Mouse (Mus musculus): ENCODE data around the gene Rapgef2. TPM values are rescaled to one million over a fixed set of nuclear protein-coding genes. Genes with fewer than 3 reads are reported as not detected.

Rapgef2 gene
- polyA plus RNA-seq, 1 experiment from 2014 or later, result 7.5 TPM

DNA sequence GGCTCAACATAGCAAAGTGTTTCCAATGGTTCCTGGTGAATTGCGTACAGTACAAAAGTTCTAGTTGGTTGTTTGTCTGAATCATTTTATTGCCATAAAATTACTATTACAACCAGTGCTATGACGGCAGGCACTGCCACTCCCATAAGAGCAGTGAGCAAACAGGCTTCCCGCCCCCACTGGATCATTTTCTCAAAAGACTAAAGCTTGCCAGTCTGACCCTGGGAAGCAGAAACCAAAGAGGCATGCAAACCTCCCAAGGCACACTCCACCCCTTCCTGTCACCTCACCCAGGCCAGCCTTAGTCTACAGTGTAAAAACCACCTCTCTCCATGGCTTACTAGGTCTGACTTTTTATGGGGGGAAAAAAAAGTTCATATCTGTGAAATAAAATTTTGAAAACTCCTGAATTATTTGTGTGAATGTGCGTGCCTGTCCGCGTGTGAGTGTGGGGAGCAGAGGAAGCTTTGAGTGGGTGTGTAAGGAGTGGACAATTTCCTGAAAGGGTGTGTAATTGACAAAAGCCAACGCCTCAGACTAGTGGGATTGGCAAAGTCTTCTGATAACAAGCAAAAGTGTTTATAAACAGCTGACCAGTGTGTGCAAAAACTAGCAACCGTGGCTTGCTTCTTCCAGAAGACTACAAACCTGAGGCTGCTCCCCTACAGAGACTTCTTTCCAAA is 92.1 kb downstream of the Rapgef2 start:
- Histone ChIP-seq H3K36me3 (ENCODE audit: control insufficient read depth, insufficient read depth, low read length) (no peaks in the 10 kb centered on the region), H3K4me3 (ENCODE audit: low read depth, low read length) (no peak overlapping the region), H3K27me3 (ENCODE audit: control insufficient read depth, insufficient read depth, low read length) (no peaks in the 10 kb centered on the region), H3K4me2 (ENCODE audit: low read depth) (no peak overlapping the region), H3K4me1 (ENCODE audit: control insufficient read depth, insufficient read depth, low read length) (no peaks in the 10 kb centered on the region; the same call in 1 of the 2 replicates), H3K27ac (ENCODE audit: low read depth, low read length) (no peak overlapping the region), H3K9me3 (ENCODE audit: control insufficient read depth, low read length) (no peaks in the 10 kb centered on the region), H3K9ac (ENCODE audit: low read length) (no peak overlapping the region)
- 83% methylated on average over 8 of the region's 8 CpGs for WGBS
- no peak for ATAC-seq (ENCODE audit: insufficient read depth, low FRiP score, low TSS enrichment)
- DNase-seq (ENCODE audit: low spot score), result no peak

GRCm38 (mm10) chr3:79193001-79193400 is 93.3 kb downstream of the Rapgef2 start:
- no peak overlapping the region for H3K9ac ChIP-seq (ENCODE audit: low read length)
- no peak overlapping the region for H3K27ac ChIP-seq (ENCODE audit: low read depth, low read length)
- no peaks in the 10 kb centered on the region for H3K27me3 ChIP-seq (ENCODE audit: control insufficient read depth, insufficient read depth, low read length)
- no peak overlapping the region for H3K4me2 ChIP-seq (ENCODE audit: low read depth)
- 74% methylated on average over 4 of the region's 4 CpGs for WGBS
- no peaks in the 10 kb centered on the region for H3K36me3 ChIP-seq (ENCODE audit: control insufficient read depth, insufficient read depth, low read length)
- no peak for DNase-seq (ENCODE audit: low spot score)
- H3K9me3 ChIP-seq (ENCODE audit: control insufficient read depth, low read length), result no peaks in the 10 kb centered on the region
- H3K4me1 ChIP-seq (ENCODE audit: control insufficient read depth, insufficient read depth, low read length), result no peaks in the 10 kb centered on the region
- ATAC-seq (ENCODE audit: insufficient read depth, low FRiP score, low TSS enrichment), result no peak
- H3K4me3 ChIP-seq (ENCODE audit: low read depth, low read length), result no peak overlapping the region

- Histone ChIP-seq H3K36me3 (ENCODE audit: control insufficient read depth, insufficient read depth, low read length) (no peaks in the 10 kb centered on the region), H3K27ac (ENCODE audit: low read depth, low read length) (no peak overlapping the region), H3K9me3 (ENCODE audit: control insufficient read depth, low read length) (no peaks in the 10 kb centered on the region), H3K9ac (ENCODE audit: low read length) (no peak overlapping the region), H3K4me3 (ENCODE audit: low read depth, low read length) (no peak overlapping the region), H3K27me3 (ENCODE audit: control insufficient read depth, insufficient read depth, low read length) (no peaks in the 10 kb centered on the region), H3K4me2 (ENCODE audit: low read depth) (no peak overlapping the region), H3K4me1 (ENCODE audit: control insufficient read depth, insufficient read depth, low read length) (no peaks in the 10 kb centered on the region)
- ATAC-seq (ENCODE audit: insufficient read depth, low FRiP score, low TSS enrichment) (no peak), DNase-seq (ENCODE audit: low spot score) (no peak)
- WGBS, result 86% methylated on average over 9 of the region's 9 CpGs
These were observed 94.3 kb downstream of the Rapgef2 start for GRCm38 (mm10) chr3:79191981-79192380.

- Histone ChIP-seq H3K4me1 (ENCODE audit: control insufficient read depth, insufficient read depth, low read length) (no peaks in the 10 kb centered on the region), H3K27me3 (ENCODE audit: control insufficient read depth, insufficient read depth, low read length) (no peaks in the 10 kb centered on the region), H3K4me2 (ENCODE audit: low read depth) (no peak overlapping the region), H3K9me3 (ENCODE audit: control insufficient read depth, low read length) (no peaks in the 10 kb centered on the region), H3K4me3 (ENCODE audit: low read depth, low read length) (no peak overlapping the region), H3K9ac (ENCODE audit: low read length) (no peak overlapping the region), H3K36me3 (ENCODE audit: control insufficient read depth, insufficient read depth, low read length) (no peaks in the 10 kb centered on the region), H3K27ac (ENCODE audit: low read depth, low read length) (no peak overlapping the region)
- no peak for DNase-seq (ENCODE audit: low spot score)
- no peak for ATAC-seq (ENCODE audit: insufficient read depth, low FRiP score, low TSS enrichment)
- 90% methylated on average over 11 of the region's 11 CpGs for WGBS
These were observed 94.8 kb downstream of the Rapgef2 start for GRCm38 (mm10) chr3:79191471-79191870.

- Histone ChIP-seq H3K27ac (ENCODE audit: low read depth, low read length) (no peak overlapping the region), H3K4me2 (ENCODE audit: low read depth) (no peak overlapping the region), H3K27me3 (ENCODE audit: control insufficient read depth, insufficient read depth, low read length) (no peaks in the 10 kb centered on the region), H3K9me3 (ENCODE audit: control insufficient read depth, low read length) (no peaks in the 10 kb centered on the region), H3K4me3 (ENCODE audit: low read depth, low read length) (no peak overlapping the region), H3K9ac (ENCODE audit: low read length) (no peak overlapping the region), H3K36me3 (ENCODE audit: control insufficient read depth, insufficient read depth, low read length) (no peaks in the 10 kb centered on the region), H3K4me1 (ENCODE audit: control insufficient read depth, insufficient read depth, low read length) (no peaks in the 10 kb centered on the region)
- no peak for ATAC-seq (ENCODE audit: insufficient read depth, low FRiP score, low TSS enrichment)
- 87% methylated on average over 3 of the region's 3 CpGs for WGBS
- no peak for DNase-seq (ENCODE audit: low spot score)
These were observed 95.9 kb downstream of the Rapgef2 start for GRCm38 (mm10) chr3:79190377-79190776.

DNA sequence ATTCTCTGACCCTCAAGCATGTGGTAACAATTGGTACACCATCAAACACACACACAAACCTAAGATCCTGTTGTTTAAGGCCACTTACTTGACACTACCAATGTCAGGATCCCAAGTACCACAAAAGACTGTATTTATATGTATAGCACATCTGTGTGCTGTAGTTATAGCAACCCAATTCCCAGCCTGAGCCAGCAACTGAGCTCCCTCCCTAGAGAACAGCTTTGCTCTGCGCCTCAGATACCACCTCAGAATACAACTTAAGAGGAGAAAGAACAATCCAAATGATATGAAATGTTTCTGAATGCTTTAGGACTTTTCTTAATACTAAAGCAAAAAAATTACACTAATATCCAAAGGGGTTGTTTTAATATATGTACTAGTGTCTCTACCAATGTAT is 98.4 kb downstream of the Rapgef2 start:
- Histone ChIP-seq H3K9me3 (ENCODE audit: control insufficient read depth, low read length) (no peaks in the 10 kb centered on the region), H3K4me3 (ENCODE audit: low read depth, low read length) (no peak overlapping the region), H3K9ac (ENCODE audit: low read length) (no peak overlapping the region), H3K27ac (ENCODE audit: low read depth, low read length) (no peak overlapping the region), H3K4me2 (ENCODE audit: low read depth) (no peak overlapping the region), H3K4me1 (ENCODE audit: control insufficient read depth, insufficient read depth, low read length) (no peaks in the 10 kb centered on the region), H3K36me3 (ENCODE audit: control insufficient read depth, insufficient read depth, low read length) (no peaks in the 10 kb centered on the region), H3K27me3 (ENCODE audit: control insufficient read depth, insufficient read depth, low read length) (no peaks in the 10 kb centered on the region)
- 93% methylated on average over 1 of the region's 1 CpGs for WGBS
- DNase-seq (ENCODE audit: low spot score) (no peak), ATAC-seq (ENCODE audit: insufficient read depth, low FRiP score, low TSS enrichment) (no peak)

GRCm38 (mm10) chr3:79182290-79182689 is 104.0 kb downstream of the Rapgef2 start:
- Histone ChIP-seq H3K9me3 (ENCODE audit: control insufficient read depth, low read length) (no peaks in the 10 kb centered on the region), H3K4me2 (ENCODE audit: low read depth) (no peak overlapping the region), H3K4me1 (ENCODE audit: control insufficient read depth, insufficient read depth, low read length) (peaks cover 9% of the 10 kb centered on the region; the same call in 1 of the 2 replicates), H3K27me3 (ENCODE audit: control insufficient read depth, insufficient read depth, low read length) (no peaks in the 10 kb centered on the region), H3K4me3 (ENCODE audit: low read depth, low read length) (no peak overlapping the region), H3K9ac (ENCODE audit: low read length) (no peak overlapping the region), H3K27ac (ENCODE audit: low read depth, low read length) (no peak overlapping the region), H3K36me3 (ENCODE audit: control insufficient read depth, insufficient read depth, low read length) (no peaks in the 10 kb centered on the region)
- DNase-seq (ENCODE audit: low spot score), result no peak
- 81% methylated on average over 3 of the region's 3 CpGs for WGBS
- no peak for ATAC-seq (ENCODE audit: insufficient read depth, low FRiP score, low TSS enrichment)

GRCm38 (mm10) chr3:79181248-79181991 is 104.9 kb downstream of the Rapgef2 start:
- Histone ChIP-seq H3K27me3 (ENCODE audit: control insufficient read depth, insufficient read depth, low read length) (no peaks in the 10 kb centered on the region), H3K9me3 (ENCODE audit: control insufficient read depth, low read length) (no peaks in the 10 kb centered on the region), H3K9ac (ENCODE audit: low read length) (no peak overlapping the region), H3K4me3 (ENCODE audit: low read depth, low read length) (no peak overlapping the region), H3K36me3 (ENCODE audit: control insufficient read depth, insufficient read depth, low read length) (no peaks in the 10 kb centered on the region), H3K4me1 (ENCODE audit: control insufficient read depth, insufficient read depth, low read length) (peaks cover 9% of the 10 kb centered on the region; the same call in 1 of the 2 replicates), H3K27ac (ENCODE audit: low read depth, low read length) (no peak overlapping the region), H3K4me2 (ENCODE audit: low read depth) (no peak overlapping the region)
- DNase-seq (ENCODE audit: low spot score), result no peak
- ATAC-seq (ENCODE audit: insufficient read depth, low FRiP score, low TSS enrichment), result no peak
- 79% methylated on average over 24 of the region's 24 CpGs for WGBS

DNA sequence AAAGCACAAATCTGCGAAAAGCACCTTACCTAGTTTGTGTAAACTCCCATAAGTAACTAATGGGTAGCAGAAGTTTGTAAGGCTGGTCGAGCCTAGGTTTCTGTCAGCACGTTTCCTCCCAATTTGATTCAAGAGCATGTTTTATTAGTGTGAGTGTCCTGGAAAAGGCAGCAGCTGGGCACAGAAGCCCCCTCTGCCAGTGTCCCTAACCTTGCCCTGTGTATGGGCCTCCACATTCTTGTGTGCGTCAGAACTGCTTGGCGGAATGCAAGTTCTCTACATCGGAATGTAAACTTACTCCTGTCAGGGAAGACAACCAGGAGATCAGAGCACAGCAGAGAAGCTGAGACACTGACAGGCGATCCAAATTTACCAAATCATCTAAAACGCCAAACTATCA is 106.2 kb downstream of the Rapgef2 start:
- Histone ChIP-seq H3K27me3 (ENCODE audit: control insufficient read depth, insufficient read depth, low read length) (no peaks in the 10 kb centered on the region), H3K4me3 (ENCODE audit: low read depth, low read length) (no peak overlapping the region), H3K27ac (ENCODE audit: low read depth, low read length) (no peak overlapping the region), H3K9ac (ENCODE audit: low read length) (no peak overlapping the region), H3K9me3 (ENCODE audit: control insufficient read depth, low read length) (no peaks in the 10 kb centered on the region), H3K4me2 (ENCODE audit: low read depth) (no peak overlapping the region), H3K4me1 (ENCODE audit: control insufficient read depth, insufficient read depth, low read length) (peaks cover 9% of the 10 kb centered on the region; the same call in 1 of the 2 replicates), H3K36me3 (ENCODE audit: control insufficient read depth, insufficient read depth, low read length) (no peaks in the 10 kb centered on the region)
- ATAC-seq (ENCODE audit: insufficient read depth, low FRiP score, low TSS enrichment), result no peak
- 66% methylated on average over 8 of the region's 8 CpGs for WGBS
- DNase-seq (ENCODE audit: low spot score), result no peak

Data from neural tube, embryonic 11.5 days (tissue).